Mouse (Mus musculus): ENCODE results near the gene Mpc1.
A peak's percentile ranks its signal among the peaks of the same experiment; 100 is the strongest.
"Not testable (repeated sequence)": the region's sequence is repeated elsewhere in the genome, so short reads cannot be mapped to it uniquely, and the experiment has no call there.

The Mpc1 gene

DNA sequence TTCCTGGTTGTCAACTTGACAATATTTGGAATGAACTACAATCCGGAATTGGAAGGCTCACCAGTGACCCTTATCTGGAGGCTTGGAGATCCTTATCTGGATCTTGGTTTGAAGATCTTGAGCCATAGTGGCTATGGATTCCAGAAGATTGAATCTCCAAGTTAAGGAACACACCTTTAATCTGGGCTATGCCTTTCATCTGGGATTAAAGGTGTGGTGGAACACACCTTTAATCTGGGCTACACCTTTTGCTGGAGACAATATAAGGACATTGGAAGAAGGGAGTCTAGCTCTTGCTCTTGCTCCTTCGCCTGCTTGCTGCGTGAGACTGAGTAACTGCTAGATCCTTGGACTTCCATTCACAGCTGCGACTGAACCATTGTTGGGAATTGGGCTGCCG is 54.5 kb downstream of the Mpc1 start, which contains the start of gene Prr18:
Prr18 (plus strand) TSS at position 301 of the 400 bp plus-strand sequence.
- DNase-seq: not testable (repeated sequence)

DNA sequence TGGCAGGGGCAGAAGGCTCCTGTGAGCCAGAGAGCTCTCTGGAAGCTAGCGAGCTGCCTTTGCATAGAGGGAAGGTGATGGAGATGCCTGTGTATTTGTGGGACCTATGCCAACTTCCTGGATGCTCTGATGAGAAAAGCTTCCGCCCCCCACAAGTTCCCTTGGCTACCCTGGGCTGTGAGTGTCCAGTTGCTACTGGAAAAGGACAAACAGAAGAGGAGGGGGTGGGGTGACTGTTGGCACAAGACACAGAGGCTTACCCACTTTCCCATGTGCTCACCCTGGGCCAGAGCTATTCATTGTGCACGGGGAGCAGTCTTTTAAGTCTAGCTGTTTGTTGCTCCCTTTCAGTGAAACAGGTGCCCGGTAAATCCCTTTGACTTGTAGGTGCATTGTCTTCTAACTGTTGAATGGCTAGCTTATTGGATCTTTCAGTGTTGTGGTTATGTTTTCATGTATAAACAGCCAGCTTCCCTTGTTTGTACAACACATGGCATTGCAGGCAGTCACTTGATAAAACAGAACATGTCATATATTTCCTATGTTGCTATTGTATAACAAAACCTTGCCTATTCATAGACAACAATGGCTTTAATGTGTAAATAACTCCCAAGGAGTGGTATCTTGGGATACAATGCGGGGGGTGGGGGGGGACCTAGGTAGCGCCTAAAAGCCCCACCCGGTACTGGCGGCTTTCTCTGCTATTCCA is 57.1 kb downstream of the Mpc1 start:
- peak; percentile 18 for DNase-seq

DNA sequence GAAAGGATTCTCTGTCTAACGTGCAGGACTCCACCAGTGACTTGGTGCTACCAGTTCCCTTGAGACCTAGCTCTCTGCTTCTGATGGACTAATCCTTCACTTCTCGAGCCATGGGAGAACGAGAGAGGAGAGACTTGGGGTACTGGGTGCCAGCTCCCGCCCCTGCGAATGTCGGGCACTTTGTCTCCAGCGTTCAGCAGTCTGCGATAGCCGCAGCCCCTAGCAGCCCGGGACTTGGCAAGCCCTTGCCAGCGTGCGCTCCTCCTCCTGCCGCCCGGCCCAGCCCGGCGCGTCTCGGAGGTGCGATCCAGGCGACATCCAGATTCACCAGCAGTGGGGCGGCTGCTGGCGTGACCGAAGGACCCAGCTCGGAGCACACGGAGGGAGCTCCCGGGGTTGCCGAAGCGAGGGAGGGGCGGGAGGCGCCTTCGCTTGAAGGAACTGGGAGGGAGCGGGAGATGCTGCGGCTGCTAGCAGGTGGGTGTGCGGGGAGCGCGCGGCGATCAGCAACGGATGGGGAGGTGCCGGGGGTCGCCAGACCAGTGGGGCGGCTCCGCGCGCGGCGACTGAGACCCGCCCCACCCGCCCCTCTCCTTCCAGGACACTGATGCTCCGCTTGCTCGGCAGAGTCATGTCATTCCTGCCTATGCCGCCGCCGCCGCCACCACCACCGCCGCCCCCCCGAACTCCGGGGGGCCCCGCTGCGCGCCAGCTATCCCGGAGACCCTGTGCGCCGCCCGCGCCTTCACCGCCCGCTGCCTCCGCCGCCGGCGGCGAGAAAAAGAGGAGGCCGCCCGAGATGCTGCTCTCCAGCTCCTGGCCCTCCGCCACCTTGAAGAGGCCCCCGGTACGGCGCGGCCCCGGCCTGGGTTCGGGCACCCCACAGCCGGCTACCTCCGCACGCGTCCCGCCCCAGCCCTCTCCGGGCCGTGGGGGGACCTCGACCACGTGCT is 58.0 kb downstream of the Mpc1 start:
- DNase-seq: peak; percentile 39

DNA sequence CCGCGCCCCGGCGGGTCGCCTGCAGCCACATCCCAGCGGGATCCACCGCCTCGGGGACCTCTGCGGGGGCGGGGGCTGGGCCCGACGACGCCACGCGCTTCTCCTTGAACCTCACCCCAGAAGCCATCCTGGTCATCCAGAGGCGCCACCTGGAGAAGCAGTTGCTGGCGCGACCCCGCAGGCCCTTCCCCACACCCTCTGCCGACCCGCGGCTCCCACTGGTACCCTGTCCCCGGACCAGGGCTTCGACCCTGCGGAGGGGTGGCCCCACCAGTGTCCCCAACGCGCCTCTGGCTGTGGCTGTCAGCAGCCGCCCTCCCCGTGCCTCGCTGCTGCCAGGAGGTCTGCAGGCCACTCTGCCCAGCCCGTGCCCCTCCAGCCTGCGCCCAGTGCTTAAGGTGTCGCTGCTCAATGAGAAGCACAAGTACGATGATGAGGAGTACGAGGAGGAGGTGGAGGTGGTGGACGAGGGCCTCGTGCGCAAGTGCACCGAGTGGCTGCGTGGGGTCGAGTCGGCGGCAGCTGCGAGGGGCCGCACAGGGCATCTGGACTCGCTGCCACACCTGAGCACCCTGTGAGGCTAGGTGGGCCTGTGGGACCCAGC is 58.8 kb downstream of the Mpc1 start:
- DNase-seq: no peak

DNA sequence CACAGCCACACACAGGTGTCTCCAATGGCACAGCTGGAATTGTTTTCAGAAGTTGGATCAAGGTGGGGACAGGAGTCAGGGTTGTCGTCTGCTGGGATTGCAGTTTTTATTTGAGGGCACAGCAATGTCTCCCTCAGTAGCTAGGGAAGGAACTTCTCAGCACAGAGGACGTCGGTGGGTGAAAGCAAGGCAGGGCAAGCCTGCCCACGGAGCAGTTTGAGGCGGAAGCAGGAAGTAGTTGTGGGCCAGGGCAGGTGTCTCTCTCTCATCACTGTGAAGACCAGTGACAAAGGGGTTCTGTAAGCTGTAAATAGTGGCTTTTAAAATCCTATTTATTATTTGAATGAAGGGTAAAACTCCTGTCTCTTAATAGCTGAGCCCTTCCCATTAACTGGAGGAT is 60.0 kb downstream of the Mpc1 start:
- DNase-seq: no peak

DNA sequence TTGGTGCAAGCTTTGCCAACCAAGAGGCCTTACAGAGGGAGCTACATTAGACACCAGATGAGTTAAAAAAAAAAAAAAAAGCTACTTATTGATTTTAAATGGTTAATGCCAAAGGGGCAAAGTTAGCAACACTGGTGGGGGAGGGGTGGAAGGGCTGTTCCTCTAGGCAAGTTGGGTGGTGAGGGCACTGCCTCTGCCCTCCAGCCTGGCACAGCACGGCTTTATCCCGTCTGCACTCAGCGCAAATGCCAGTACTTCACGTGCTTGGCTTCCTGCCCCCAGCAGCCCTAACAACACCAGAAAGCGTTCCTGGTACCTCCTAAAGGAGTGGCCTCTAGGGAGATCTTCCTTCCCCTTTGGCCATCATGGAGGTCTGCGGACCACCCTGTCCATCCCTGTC is 60.7 kb downstream of the Mpc1 start:
- DNase-seq: no peak
